Mouse (Mus musculus): ENCODE results near the gene Hist2h2be.
A peak's percentile ranks its signal among the peaks of the same experiment; 100 is the strongest.
"Not testable (repeated sequence)": the region's sequence is repeated elsewhere in the genome, so short reads cannot be mapped to it uniquely, and the experiment has no call there.

The Hist2h2be gene

GRCm38 (mm10) chr3:96198601-96199251, 22.2 kb upstream of the Hist2h2be start:
- DNase-seq = not testable (repeated sequence)

GRCm38 (mm10) chr3:96199731-96200130, 21.2 kb upstream of the Hist2h2be start:
- no peak for DNase-seq

- no peak for DNase-seq
Measured at GRCm38 (mm10) chr3:96207819-96208218, 13.1 kb upstream of the Hist2h2be start.

GRCm38 (mm10) chr3:96209242-96209641, 11.7 kb upstream of the Hist2h2be start:
- no peak for DNase-seq

GRCm38 (mm10) chr3:96219191-96219641, 1.7 kb upstream of the Hist2h2be start:
- DNase-seq = peak; percentile 37

- DNase-seq = peak; percentile 78
Measured at GRCm38 (mm10) chr3:96219661-96220130, 1.2 kb upstream of the Hist2h2be start, which contains the start of the genes Bola1 and Hist2h2ab. Bola1 (minus strand) TSS chr3:96219709. Hist2h2ab (plus strand) TSS chr3:96219865.

- DNase-seq = peak; percentile 57
Measured at GRCm38 (mm10) chr3:96220131-96220764, 671 bp upstream of the Hist2h2be start.

DNA sequence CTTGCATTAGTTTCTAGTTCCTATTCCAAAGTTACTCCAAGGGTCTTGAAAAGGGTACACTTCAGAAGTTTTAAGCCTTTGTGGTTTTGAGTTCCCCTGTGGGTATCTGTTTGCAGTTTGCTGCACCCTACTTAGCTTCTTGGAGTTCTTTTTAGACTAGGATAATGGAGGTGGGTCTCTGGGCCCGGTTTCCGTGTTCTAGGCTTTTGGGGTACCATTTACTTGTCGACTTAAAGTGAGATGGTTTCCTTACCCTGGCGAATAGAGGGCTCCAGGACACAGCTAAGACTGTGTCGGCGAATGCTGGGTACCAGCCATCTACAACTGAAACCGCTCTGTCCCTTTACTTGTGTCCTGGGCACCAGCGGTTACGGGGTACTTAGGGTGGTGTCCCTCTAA, 720 bp downstream of the Hist2h2be start:
- peak; percentile 51 for DNase-seq

DNA sequence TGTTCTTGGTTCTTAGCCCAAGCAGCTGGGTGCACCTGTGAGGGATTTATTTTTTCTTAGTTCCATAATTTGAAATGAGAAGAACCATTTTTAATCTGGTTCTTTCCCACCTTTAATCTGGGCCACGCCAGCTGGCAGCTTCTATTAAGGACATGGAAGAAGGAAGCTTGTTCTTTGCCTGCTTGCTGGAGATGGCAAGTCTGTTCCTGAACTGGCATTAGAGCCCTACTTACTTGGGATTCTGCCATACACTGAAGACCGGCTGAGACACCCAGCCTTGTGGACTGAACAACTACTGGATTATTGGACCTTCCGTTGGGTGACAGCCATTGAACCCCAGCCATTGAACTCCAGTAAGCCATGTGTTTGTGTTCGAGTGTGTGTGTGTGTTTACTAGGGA, 1.9 kb downstream of the Hist2h2be start:
- no peak for DNase-seq

GRCm38 (mm10) chr3:96225421-96225820, 4.5 kb downstream of the Hist2h2be start:
- DNase-seq = no peak

DNA sequence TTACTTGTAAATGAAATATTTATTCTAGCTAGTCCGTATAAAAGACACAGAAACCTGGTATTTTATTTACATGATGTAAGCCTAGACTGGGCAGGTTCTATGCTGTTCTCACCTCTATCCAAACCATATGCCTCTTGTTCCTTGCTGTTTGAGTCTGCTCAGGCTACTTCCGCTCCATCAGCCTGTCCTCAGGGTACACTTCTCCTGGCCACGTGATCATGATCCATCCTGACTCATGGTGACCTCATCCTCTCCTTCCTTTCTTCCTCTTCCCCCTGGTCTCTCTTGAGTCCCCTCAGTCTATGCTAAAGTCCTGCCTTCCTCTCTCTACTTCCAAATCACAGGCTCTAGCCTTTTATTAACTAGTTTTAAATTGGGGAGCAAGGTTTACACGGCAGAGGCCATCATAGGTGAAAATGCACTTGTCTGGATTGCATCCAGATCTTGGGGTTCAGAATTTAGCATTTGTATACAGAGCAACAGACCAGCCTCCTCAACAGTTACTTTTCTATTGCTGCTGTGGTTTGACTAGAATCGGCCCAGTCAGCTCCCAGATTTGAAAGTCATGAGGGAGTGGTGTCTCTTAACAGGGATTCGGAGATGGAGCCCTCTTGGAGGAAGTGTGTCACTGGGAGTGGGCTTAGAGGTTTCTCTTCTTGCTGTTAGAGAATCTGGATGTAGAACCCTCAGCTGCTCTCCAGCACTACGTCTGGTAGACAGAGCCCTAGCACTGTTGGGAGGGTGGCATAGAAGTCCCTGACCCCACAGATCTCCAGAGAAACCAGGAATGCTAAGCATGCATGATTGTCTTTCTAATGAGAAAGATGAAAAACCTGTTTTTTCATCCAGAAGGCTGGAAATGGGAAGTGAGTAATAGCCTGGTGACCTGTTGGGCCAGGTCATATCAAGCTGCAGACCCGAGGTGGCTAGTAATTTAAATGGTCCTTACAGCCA, 6.1 kb downstream of the Hist2h2be start:
- DNase-seq = no peak

DNA sequence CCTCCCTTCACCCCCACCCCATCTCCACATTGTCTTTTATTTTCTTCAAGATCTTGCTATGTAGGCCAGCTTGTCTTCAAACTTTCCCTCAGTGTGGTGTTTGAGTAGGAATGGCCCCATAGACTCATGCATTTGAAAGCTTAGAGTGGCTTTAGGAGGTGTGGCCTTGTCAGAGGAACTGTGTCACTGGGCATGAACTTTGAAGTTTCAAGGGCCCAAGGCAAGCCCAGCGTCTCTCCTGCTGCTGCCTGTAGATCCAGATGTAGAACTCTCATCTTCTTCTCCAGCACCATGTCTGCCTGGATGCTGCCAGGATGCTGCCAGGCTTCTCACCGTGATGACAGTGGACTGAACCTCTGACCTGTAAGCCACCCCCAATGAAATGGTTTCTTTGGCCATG, 7.9 kb downstream of the Hist2h2be start:
- DNase-seq = no peak

DNA sequence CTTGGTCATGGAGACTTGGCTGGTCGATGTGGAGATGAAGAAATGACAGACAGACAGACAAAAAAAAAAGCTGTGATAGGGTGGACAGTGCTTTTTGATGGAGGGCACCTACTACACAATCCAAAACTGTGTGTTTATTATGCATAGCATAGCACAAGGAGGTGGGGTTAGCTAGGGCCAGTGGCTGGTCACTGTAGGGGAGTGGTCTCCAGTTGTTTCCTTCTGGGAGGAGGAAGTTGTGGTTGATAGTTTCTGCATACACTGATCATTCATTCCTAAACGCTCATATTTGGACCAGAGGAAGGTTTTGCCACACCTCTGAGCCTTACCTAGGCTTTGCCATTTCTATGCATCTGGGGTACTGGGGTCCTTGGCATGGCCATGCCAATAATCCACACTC, 9.5 kb downstream of the Hist2h2be start:
- DNase-seq = no peak

DNA sequence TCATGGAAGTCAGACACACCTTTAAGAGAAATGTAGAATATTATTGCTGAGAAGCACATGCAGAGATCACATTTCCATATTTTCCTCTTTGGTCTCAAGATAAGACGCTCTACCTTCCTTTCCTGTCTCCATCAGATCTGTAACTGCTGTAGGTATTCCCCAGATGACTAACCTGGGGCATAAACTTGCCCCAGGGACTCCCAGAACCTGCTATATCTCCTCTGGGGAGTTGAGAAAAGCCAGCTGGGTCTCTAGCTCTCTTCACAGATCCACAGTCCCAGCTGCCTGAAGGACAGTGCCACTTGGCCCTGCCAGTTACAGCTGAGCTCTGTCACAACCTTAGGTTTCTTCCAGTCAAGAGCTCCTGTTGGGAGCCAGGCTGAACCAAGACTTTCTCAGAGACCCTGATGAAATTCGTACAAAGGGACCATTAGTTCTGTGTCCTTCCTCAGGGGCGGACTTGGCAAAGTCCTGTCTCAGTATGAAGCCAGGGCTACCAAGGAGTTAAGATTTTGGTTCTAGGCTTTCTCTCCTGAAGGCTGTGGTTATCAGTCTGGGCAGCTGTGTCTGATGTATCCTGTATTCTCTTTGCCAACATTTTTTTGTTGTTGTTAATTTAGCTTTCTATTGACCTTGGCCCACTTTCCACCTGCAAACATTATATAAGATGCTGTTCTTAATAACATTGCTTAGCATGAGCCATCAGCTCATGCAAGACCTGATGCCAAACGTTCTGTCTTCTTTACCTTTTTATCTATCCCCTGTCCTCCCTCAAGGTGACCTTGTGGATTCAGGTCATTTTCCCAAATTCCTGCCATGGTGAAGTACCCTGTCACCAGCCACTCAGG, 10.2 kb downstream of the Hist2h2be start:
- no peak for DNase-seq

DNA sequence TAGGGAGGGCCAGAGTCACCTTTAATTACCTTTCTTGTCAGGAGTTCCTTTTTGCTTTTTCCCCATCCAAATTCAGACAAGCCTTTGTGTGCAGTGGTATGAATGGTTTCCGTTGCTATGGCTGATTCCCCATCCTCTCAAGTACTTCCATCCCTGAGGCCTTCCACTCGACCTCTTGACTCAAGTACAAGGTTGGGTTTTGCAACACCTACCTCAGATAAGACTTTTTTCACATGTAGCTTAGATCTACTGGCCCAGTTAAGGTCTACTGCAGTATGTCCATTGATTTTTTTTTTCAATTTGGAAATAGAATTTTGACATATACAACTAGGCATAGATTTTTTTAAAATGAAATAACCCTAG, 10.8 kb downstream of the Hist2h2be start:
- no peak for DNase-seq

DNA sequence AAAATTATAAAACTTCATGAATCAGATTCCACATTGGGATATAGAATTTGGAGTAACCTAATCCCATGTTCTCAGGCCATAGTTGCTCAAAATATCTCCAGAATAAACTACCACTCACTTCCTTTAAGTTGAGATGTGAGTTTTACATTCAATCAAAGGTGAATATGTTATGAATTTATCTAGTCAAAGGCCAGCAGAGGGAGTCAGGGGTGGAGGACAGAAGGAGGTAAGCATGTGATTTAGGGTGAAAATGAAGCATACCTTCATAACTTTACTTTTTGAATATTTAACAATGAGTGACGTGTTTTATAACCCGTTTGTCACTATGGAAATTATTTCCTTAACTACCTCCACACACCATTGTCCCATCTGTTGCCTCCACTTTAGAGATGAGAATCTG, 14.0 kb downstream of the Hist2h2be start:
- no peak for DNase-seq

DNA sequence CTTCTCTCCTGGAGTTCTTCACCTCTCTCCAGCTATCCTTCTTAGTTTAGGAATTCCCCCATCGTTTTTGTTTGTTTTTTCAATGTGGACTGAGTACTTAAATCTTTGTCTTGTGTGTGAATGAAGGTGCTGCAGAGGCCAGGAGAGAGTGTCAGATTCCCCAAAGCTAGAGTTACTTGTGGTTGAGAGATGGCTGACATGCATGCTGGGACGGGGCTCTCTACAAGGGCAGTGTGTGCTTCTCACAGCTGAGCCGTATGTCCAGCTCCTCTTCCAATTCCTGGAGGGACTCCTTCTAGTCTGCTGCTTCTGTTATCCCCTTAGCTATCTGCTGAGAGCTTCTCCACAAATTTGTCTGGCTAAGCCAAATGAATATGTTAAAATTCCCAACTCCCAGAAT, 14.9 kb downstream of the Hist2h2be start:
- DNase-seq = no peak

- DNase-seq = no peak
Measured at GRCm38 (mm10) chr3:96236834-96237334, 16.0 kb downstream of the Hist2h2be start.

GRCm38 (mm10) chr3:96237335-96237903, 16.5 kb downstream of the Hist2h2be start:
- peak; percentile 33 for DNase-seq

DNA sequence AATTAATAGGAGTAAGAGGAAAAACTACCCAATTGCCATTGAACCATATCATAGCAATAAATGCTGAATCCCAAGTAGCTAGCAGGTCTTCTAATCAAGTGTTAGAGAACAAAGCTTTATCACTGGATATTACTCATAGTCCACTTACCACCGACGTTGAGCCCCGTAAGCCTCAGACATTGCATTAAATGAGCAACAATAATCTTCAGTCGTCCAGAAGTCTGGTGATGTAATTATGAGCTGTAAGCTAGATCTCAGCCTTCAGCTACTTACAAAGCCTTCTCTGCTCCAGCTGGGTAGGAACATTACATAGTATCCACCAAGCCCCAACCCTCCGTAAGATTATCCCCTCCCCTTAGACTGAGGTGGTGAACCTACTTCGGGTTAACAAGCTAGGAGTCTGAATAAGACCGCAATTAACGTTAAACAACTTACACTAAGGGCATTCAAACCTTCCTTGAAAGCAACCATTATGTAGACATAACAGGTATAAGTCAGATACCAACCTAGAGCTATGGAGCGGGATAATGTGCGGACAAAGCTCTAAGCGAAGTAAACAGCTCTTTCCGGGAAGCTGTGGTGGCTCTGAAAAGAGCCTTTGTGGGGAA, 17.1 kb downstream of the Hist2h2be start:
- peak; percentile 40 for DNase-seq
